Mouse (Mus musculus) kidney, adult 2 months (tissue): ENCODE measurements at regions not wholly inside any gene's neighbourhood (a gene's known extent, or its start where the extent isn't known, plus 50 kb on each side); places are given as distances from the start of the nearest gene placed in this dataset.

Source experiments
- CTCF ChIP-seq: fragments of 200-500 bp; conservative IDR thresholded peaks from 2 replicates; pipeline ENCODE4 v1.5.1; 2011; ENCODE audit warnings: low read depth, mild to moderate bottlenecking, control low read depth, low read length, moderate library complexity, mixed read lengths; ENCODE audit not compliant: insufficient read depth, insufficient read length
- POLR2A ChIP-seq: fragments of 200-500 bp; IDR thresholded peaks from one replicate; pipeline ENCODE4 v1.6.1; 2011; ENCODE audit warnings: low read depth, low read length, control low read depth

- TF ChIP-seq CTCF = no peak
- no peak for TF ChIP-seq POLR2A
These were observed 1899.9 kb upstream of the Slc39a10 start for GRCm38 (mm10) chr1:48792573-48792972.
